Mouse (Mus musculus) hindbrain, embryonic 13.5 days (tissue): Measurements from ENCODE around the gene Nalcn. TPM values are rescaled to one million over a fixed set of nuclear protein-coding genes. Genes with fewer than 3 reads are reported as not detected.

Source experiments
- ATAC-seq: fragments of 200-750 bp; cut with Nextera tagmentation; 2 replicates; pipeline ENCODE4 v1.8.0; 2017; ENCODE audit warnings: moderate TSS enrichment; ENCODE audit not compliant: low FRiP score
- H3K27ac ChIP-seq: fragments of 300-500 bp; sonication (generic); 2 replicates; pipeline ENCODE4 v1.5.1; 2015; ENCODE audit warnings: inconsistent platforms, mild to moderate bottlenecking, moderate library complexity
- H3K27me3 ChIP-seq: fragments of 300-500 bp; sonication (generic); 2 replicates; pipeline ENCODE4 v1.6.1; 2015; ENCODE audit warnings: mild to moderate bottlenecking, inconsistent platforms
- H3K36me3 ChIP-seq: fragments of 300-500 bp; sonication (generic); 2 replicates; pipeline ENCODE4 v1.6.1; 2015; ENCODE audit warnings: mild to moderate bottlenecking, inconsistent platforms
- H3K4me1 ChIP-seq: fragments of 300-500 bp; sonication (generic); replicated peaks from 2 replicates; pipeline ENCODE4 v1.6.1; 2015; ENCODE audit warnings: inconsistent platforms
- H3K4me2 ChIP-seq: fragments of 300-500 bp; sonication (generic); 2 replicates; pipeline ENCODE4 v1.6.1; 2015; ENCODE audit warnings: inconsistent platforms, mild to moderate bottlenecking, moderate library complexity
- H3K4me3 ChIP-seq: fragments of 300-500 bp; sonication (generic); 2 replicates; pipeline ENCODE4 v1.5.1; 2015; ENCODE audit warnings: mild to moderate bottlenecking, inconsistent platforms
- H3K9ac ChIP-seq: fragments of 300-500 bp; sonication (generic); 2 replicates; pipeline ENCODE4 v1.6.1; 2015; ENCODE audit warnings: mild to moderate bottlenecking, inconsistent platforms
- H3K9me3 ChIP-seq: fragments of 300-500 bp; sonication (generic); 2 replicates; pipeline ENCODE4 v1.6.1; 2016; ENCODE audit warnings: inconsistent platforms
- WGBS: fragments of 180-500 bp; shearing (Covaris S2); methylation state at CpG from one replicate; pipeline ENCODE4 v1.1.7; 2015; 5-methylcytosine and 5-hydroxymethylcytosine counted together
- polyA plus RNA-seq: library from polyadenylated mRNA; unstranded; fragments of >200 nt; fragmentation: Nextera tagmentation; extraction: Ambion mirVana; gene quantifications from 2 replicates; pipeline ENCODE4 v1.2.1, GENCODE M21; 2015

Gene Nalcn
- polyA plus RNA-seq, 1 experiment from 2014 or later: 7.6 TPM

GRCm38 (mm10) chr14:123282165-123282564 lies 344.8 kb downstream of the Nalcn start:
- no peaks in the 10 kb centered on the region for H3K9me3 ChIP-seq

DNA sequence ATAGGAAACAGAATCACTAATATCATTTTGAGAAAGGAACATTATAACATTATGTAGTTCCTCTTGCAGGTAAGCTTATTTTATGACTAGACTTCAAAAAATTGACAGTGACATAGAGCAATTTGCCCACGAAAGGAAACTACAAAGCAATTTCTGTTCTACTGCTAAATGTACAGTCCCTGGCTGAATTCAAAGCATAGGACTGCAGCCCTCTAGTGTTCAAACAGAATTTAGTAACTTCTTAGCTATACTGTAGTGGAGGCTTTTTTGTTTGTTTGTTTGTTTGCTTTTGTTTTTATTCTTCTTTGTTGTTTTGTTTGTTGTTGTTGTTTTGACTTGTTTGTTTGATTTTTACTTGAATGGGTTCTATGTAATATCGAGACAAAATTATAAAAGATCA lies 354.8 kb downstream of the Nalcn start:
- WGBS: 69% methylated on average over 2 of the region's 2 CpGs
- Histone ChIP-seq H3K4me2 (no peak overlapping the region), H3K9me3 (no peaks in the 10 kb centered on the region), H3K27me3 (no peaks in the 10 kb centered on the region), H3K4me1 (no peaks in the 10 kb centered on the region), H3K4me3 (no peak overlapping the region), H3K27ac (no peak overlapping the region), H3K9ac (no peak overlapping the region), H3K36me3 (no peaks in the 10 kb centered on the region)
- ATAC-seq: no peak

More at GRCm38 (mm10) chr14:123282165-123282564, 344.8 kb downstream of the Nalcn start:
- Histone ChIP-seq H3K4me1 (no peaks in the 10 kb centered on the region), H3K36me3 (no peaks in the 10 kb centered on the region), H3K9ac (no peak overlapping the region), H3K4me2 (no peak overlapping the region), H3K27ac (no peak overlapping the region), H3K4me3 (no peak overlapping the region), H3K27me3 (no peaks in the 10 kb centered on the region)
- ATAC-seq: no peak

DNA sequence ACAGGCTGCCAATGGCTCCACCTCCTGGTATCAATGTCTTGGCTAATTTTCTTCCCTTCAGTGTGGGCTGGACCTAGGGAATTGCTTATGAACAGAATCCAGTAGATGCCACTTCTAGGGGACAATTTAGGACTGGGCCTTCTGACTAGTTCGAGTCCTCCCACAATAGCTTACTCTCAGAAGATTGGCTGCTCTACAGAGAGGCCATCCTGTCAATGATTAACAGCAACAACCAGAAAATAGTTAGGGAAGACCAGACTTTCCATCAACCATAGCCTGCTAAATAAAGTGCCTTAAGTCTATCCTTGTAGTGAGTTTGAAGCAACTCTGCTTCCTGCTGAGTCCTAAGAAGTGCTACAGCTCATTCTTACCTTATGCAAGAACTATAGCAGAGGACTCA lies 386.2 kb downstream of the Nalcn start:
- no peak for ATAC-seq
- H3K4me2 ChIP-seq: no peak overlapping the region
- WGBS: 58% methylated on average over 1 of the region's 1 CpGs

GRCm38 (mm10) chr14:123239945-123240344 lies 387.0 kb downstream of the Nalcn start:
- Histone ChIP-seq H3K9ac (no peak overlapping the region), H3K4me2 (no peak overlapping the region), H3K27ac (no peak overlapping the region), H3K4me1 (no peaks in the 10 kb centered on the region), H3K4me3 (no peak overlapping the region), H3K36me3 (no peaks in the 10 kb centered on the region), H3K9me3 (no peaks in the 10 kb centered on the region), H3K27me3 (no peaks in the 10 kb centered on the region)
- ATAC-seq: 0 out of 2 replicates have a peak, but pooled peaks have one; percentile 46
- 6% methylated on average over 2 of the region's 2 CpGs for WGBS

More for the DNA sequence above, 386.2 kb downstream of the Nalcn start:
- no peaks in the 10 kb centered on the region for H3K9me3 ChIP-seq
- no peaks in the 10 kb centered on the region for H3K36me3 ChIP-seq
- H3K9ac ChIP-seq: no peak overlapping the region
- H3K4me3 ChIP-seq: no peak overlapping the region
- no peak overlapping the region for H3K27ac ChIP-seq
- no peaks in the 10 kb centered on the region for H3K27me3 ChIP-seq
- no peaks in the 10 kb centered on the region for H3K4me1 ChIP-seq

DNA sequence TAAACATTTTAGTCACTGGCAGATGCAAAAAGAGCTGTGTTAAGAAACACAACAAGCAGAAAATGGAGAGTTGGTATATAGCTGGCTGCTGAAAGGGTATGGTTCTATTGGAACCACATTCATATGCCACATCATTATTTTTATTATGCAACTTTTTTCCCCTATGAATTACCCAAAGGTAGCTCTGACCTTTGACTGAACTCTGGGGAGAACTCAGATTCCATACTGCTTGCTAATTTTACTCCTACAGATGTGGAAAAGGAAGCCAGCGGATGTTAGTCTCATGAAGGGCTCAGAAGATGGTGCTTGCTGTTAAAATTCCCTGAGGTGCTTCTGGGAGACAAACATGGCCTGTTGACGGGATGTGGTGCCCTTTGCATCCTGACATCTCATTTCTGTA lies 389.9 kb downstream of the Nalcn start:
- Histone ChIP-seq H3K36me3 (no peaks in the 10 kb centered on the region), H3K9me3 (no peaks in the 10 kb centered on the region), H3K27ac (no peak overlapping the region), H3K4me1 (no peaks in the 10 kb centered on the region), H3K9ac (no peak overlapping the region), H3K27me3 (no peaks in the 10 kb centered on the region), H3K4me3 (no peak overlapping the region), H3K4me2 (no peak overlapping the region)
- ATAC-seq: no peak
- 75% methylated on average over 2 of the region's 2 CpGs for WGBS

GRCm38 (mm10) chr14:123232630-123233206 lies 394.2 kb downstream of the Nalcn start:
- Histone ChIP-seq H3K36me3 (no peaks in the 10 kb centered on the region), H3K27me3 (no peaks in the 10 kb centered on the region), H3K9me3 (no peaks in the 10 kb centered on the region), H3K27ac (no peak overlapping the region), H3K4me2 (no peak overlapping the region), H3K9ac (no peak overlapping the region), H3K4me1 (no peaks in the 10 kb centered on the region), H3K4me3 (no peak overlapping the region)
- no peak for ATAC-seq

Other genes with a start within 250 kb of the Nalcn start
- gene Itgbl1, start 32.8 kb upstream of the Nalcn start, polyA plus RNA-seq: 2.1 and 2.4 TPM in 2 replicates